Mouse (Mus musculus): ENCODE measurements around the gene Ptpn1.

The Ptpn1 gene

DNA sequence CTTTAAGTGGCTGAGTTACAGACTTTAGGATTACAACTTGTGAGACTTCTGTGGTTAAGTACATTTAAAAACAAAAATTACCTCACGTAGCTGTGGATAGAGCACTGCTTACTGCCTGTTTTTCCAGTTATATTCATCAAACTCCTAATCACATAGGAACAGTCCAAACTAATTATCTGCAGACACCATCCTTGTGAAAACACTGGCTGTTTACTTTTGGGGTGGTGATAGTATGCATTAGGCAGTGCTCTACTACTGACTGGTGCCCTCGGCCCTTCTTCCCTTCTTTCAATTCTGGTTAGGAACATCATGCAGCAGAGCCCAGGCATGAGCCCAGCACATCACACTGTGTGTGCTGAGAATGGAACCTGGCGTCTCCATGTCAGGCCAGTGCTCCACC, 15.4 kb downstream of the Ptpn1 start:
- no peak for DNase-seq (ENCODE audit: inconsistent ontology term)

- DNase-seq (ENCODE audit: inconsistent ontology term), result no peak
Measured at GRCm38 (mm10) chr2:167948047-167948446, 16.2 kb downstream of the Ptpn1 start.

- DNase-seq (ENCODE audit: inconsistent ontology term), result no peak
Measured at GRCm38 (mm10) chr2:167948557-167948956, 16.7 kb downstream of the Ptpn1 start.

DNA sequence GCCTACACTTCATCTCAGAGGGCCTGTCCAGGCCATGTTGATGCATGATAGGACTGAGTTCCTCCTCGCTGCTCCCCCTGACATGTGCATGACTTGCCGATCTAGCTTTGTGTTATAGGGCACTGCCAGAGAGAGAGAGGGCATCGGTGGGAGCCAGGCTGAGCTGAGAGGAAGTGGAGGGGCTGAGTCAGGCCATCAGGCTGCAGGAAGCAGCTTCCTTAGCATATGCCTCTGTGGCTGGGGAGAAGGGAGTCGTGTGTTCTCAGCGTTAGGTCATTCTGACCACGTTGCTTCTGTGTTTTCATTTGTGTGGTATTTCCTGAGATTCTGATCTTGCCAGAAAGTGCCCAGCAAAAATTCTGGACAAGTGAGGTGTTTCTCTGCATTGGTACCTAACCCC, 17.4 kb downstream of the Ptpn1 start:
- peak; percentile 42 for DNase-seq (ENCODE audit: inconsistent ontology term)

GRCm38 (mm10) chr2:167949808-167950207, 18.0 kb downstream of the Ptpn1 start:
- DNase-seq (ENCODE audit: inconsistent ontology term), result no peak

DNA sequence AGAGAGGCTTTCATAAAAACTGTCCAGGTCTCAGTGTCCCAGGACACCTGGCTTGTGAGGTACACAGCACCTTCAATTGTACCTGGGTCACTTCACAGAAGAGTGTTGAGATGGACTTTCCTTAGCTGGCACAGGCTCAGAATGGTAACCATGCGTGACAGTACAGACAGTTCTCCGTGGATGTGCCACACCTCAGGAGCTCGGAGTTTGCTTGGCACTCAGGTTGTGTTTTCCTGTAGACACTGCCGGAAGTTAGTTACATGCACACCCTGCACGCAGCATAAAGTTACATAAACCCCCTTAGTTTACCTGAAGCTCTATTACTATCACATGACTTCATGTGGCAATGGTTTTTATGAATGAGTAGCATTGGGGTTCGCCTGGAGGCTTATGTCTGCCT, 18.8 kb downstream of the Ptpn1 start:
- DNase-seq (ENCODE audit: inconsistent ontology term), result no peak

- DNase-seq (ENCODE audit: inconsistent ontology term), result peak; percentile 72
Measured at GRCm38 (mm10) chr2:167951301-167952211, 19.7 kb downstream of the Ptpn1 start.

- no peak for DNase-seq (ENCODE audit: inconsistent ontology term)
Measured at GRCm38 (mm10) chr2:167953819-167954218, 22.0 kb downstream of the Ptpn1 start.

GRCm38 (mm10) chr2:167954928-167955327, 23.1 kb downstream of the Ptpn1 start:
- no peak for DNase-seq (ENCODE audit: inconsistent ontology term)

- no peak for DNase-seq (ENCODE audit: inconsistent ontology term)
Measured at GRCm38 (mm10) chr2:167957539-167957938, 25.7 kb downstream of the Ptpn1 start.

DNA sequence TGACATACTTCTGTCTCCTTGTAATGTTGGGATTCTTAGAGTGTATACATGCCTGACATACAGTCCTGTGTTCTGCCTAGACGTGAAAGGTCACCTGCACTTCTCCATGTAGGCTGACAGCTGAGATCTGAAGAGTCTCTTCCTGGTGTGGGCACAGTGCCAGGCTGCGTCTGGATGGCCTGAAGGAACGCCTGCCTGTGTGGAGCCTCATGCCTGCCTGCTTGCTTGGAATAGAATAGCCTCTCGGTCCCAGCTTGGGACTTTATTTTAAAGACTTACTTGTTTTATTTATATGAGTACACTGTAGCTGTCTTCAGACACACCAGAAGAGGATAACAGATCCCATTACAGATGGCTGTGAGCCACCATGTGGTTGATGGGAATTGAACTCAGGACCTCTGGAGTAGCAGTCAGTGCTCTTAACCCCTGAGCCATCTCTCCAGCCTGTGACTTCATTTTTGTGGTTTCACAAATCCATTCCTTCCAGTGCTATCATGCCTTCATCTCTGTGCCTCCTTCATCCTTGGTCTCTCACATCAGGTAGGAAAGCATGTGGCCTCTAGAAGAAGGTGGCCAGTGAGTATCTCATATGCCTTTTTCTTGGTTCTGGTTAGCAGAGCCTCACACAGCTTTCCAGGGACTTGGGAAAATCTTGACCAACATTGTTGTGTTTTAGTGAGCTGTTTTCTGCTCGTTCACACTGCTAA, 26.4 kb downstream of the Ptpn1 start:
- no peak for DNase-seq (ENCODE audit: inconsistent ontology term)

DNA sequence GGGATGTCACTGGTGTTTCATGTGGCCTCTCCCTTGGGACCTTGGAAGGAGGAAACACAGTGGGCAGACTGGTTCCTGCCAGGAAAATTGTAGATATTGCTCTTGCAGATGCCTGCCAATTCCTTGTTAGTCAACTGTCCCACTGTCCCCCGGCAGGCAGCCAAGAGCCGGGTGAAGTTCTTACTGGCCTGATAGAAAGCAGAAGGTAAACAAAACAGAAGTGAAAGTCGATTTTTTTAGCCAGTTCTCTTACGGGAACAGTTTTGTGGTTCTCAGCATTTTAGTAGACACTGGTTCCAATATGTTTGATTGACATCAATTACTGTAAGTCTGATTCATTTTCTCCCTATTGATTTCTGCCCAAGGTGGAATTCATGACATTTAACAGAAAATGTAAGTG, 27.0 kb downstream of the Ptpn1 start:
- DNase-seq (ENCODE audit: inconsistent ontology term), result peak; percentile 96

DNA sequence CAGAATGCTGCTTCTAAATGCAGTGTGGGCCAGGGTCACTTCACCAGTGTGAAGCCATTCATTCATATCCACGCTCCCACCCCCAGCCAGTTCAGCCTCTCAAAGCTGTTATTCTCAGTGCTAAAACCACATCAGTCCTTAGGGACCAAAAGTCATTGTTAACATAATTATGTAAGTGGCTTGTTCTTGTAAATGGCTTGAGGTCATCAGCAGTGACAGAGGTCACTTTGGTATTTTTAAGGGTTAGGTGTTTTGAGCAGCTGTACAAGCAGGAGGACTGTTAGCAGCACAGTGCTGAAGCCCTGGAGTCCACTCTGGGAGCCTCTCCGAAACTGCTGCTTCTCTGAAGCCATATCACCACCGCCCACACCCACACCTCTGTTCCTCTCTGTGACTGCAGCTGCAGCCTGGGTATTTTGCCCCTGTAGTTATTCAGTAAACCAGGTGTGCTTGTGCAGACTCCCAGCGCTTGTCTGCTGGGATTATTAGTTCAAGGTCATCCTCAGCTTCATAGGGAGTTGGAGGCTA, 27.6 kb downstream of the Ptpn1 start:
- no peak for DNase-seq (ENCODE audit: inconsistent ontology term)

DNA sequence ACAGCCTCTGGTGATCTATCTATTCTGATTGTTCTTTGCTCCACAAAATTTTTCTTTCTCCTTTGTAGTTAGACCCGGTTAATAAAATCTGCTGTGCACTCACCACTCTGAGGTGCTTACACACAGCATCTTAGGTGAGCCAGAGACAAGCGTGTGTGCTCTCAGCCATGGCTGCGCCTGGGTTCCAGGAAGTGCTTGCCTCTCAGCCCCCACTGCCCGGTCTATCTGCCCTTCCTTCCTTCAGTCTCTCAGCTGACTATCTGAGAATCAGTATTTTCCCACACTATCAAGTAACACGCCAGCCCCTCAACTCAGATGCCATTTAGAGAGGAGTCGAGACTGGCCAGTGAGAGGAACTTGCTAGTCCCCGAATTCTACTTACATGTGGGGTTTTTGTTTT, 28.1 kb downstream of the Ptpn1 start:
- no peak for DNase-seq (ENCODE audit: inconsistent ontology term)

DNA sequence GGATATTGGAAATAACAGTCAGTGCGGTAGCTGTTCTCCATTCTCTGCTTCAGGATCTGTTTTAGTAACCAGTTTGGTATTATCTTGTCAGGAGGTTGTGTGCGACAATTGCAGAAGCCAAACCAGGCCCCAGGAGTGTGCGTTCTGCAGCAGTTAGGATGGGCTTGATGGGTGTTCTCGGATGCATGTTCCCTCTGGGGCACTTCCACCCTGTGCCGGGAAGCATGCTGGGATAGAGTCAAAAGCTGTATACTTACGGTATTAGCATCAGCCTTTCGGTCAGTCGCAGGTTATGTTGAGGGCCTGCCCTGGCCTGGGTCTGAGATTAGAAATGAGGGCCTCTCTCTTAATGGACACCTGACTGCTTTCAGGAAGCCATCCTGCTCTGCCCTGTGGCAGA, 28.7 kb downstream of the Ptpn1 start:
- DNase-seq (ENCODE audit: inconsistent ontology term), result no peak

GRCm38 (mm10) chr2:167962347-167962746, 30.5 kb downstream of the Ptpn1 start:
- DNase-seq (ENCODE audit: inconsistent ontology term), result no peak

GRCm38 (mm10) chr2:167963176-167963575, 31.3 kb downstream of the Ptpn1 start:
- no peak for DNase-seq (ENCODE audit: inconsistent ontology term)

DNA sequence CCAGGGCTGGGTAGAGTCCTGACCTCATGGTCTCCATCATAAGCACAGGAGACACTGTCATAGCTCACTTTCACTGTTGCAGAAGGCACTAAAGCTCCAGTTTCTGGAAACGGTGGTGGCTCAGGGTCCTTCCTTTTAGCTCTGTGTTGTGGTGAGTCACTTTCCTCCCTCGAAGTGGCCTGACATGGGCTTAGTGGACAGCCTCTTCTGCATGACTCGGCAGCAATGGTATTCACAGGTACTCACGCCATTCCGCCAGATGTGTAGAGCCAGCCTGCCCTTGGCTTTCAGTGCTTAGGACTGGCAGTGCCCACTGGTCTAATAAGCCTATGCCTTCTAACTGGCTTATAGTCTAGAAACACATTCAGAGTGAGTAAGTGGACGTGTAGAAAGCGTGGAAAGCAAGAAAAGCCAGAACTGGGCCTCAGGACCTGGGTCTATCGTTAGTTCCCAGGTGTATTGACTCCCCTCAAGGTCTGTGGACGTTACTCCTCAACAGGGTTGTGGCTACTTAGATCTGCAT, 32.0 kb downstream of the Ptpn1 start:
- DNase-seq (ENCODE audit: inconsistent ontology term), result no peak

DNA sequence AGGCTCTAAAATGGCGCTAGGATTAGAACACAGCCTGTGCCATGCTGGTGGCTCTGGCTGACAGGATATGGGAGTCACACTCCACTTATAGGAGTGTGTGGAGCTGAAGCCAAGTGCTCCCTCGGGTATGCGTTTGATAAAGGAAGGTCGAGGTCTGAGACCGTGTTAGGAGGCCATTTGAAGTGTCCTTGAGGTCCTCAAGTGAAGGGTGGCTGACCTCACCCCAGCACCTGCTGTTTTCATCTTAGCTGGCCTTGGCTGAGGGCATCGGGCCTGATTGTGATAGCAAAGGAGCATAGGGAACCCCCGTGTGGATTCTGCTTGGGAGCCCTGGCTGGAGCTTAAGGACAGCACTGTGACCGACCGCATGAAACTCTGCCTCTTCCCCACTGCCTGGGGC, 32.5 kb downstream of the Ptpn1 start:
- DNase-seq (ENCODE audit: inconsistent ontology term), result no peak

DNA sequence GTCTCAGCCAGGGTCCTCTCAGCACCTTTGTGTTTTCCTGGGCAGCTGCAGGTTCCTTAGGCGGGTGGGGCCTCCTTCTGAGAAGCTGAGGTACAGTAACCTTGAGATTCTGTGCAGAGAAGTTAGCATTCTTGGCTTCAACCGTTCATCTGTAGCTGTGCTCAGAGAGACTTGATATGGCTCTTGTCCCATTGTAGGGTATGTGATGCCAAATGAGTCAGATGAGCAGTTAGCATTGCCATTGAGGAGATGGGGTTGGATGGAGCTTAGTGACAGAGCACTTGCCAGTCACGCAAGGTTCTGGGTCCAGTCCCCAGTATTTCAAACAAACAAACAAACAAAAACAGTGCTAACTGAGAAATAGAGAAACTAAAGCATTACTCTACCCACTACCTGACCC, 34.1 kb downstream of the Ptpn1 start:
- no peak for DNase-seq (ENCODE audit: inconsistent ontology term)

DNA sequence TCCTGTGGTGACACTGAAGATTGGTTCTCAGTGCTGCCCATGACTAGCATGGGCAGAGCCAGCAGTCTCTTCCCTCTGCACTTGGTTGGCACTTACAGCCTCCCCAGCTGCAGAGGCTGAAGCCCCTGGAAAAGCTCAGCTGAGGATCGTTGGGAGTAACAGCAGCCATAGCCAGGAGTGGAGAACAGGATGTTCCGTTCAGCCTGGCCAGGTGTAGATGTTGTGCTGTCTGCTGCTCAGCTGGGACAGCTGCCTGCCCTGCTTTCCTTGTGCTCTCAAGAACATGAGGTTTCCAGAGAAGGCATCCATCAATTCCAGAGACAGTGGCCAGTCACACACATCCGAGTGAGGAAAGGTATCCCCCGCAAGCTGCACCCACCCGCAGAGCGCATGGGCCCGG, 36.6 kb downstream of the Ptpn1 start:
- DNase-seq (ENCODE audit: inconsistent ontology term), result no peak

- DNase-seq (ENCODE audit: inconsistent ontology term), result no peak
Measured at GRCm38 (mm10) chr2:167969851-167970541, 38.1 kb downstream of the Ptpn1 start.
